Mouse (Mus musculus) left cerebral cortex, adult 6 months (tissue): ENCODE results near the gene 1700015G11Rik. TPM values are rescaled to one million over a fixed set of nuclear protein-coding genes. Genes with fewer than 3 reads are reported as not detected.

ENCODE experiments used
- long read RNA-seq, 2 experiments: library from polyadenylated mRNA; unstranded; transcript quantifications; one replicate each; pipeline ENCODE4 v2.0.0; 2019 to 2020
- polyA plus RNA-seq: library from polyadenylated mRNA; unstranded; fragments of <200 nt; fragmentation: Nextera tagmentation; gene quantifications from 2 replicates; pipeline ENCODE4 v1.2.3, GENCODE M21; 2021

1700015G11Rik gene
- polyA plus RNA-seq = not detected in 2 replicates
- long read RNA-seq, experiment 1 = 0 reads
- long read RNA-seq, experiment 2 = 0 reads

GRCm38 (mm10) chr7:52015628-52016027 is at the start of gene 1700015G11Rik:
TSS of gene 1700015G11Rik (minus strand) at chr7:52015728.

DNA sequence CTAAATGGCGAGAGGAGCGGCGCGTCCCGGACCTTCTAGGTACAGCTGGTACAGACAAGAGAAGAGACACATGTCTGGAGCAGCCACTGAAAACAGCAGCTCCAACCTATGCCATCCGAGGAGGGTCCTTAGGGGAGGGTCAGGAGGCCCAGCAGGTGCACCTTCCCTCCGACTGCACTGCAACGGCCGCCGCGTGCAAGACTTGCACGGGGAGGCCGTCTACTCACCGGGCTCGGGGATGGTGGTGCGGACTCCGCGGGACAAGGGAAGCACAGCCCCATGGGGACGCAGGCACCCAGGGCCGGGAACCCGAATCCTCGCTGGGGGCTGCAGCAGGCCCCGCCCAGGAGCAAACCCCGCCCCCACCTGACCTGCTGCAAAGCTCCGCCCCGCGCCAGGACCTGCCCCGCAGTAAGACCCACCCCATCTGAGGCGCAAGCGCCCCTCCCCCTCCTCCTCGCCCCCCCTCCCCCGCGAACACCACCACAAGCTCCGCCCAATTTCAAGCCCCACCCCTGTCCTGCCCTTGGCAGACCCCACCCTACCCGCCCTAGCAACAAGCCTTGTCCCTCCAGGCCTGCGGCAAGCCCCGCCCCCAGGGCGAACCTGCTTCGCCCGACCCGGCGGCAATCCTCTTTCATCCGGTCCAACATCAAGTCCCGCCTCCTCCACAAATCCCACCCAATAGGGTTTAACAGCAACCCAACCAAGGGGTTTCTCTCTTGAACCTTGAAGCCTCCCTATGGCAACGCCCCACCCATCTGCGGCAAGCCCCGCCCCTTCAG is 9.8 kb downstream of the 1700015G11Rik start, which contains the start of gene Svip:
Gene Svip, minus strand, starts transcription at position 508 of the 785 bp plus-strand sequence.

Other genes starting within 250 kb of the 1700015G11Rik start
- gene Gas2, start 153.7 kb downstream of the 1700015G11Rik start, polyA plus RNA-seq = 6.4 and 6.8 TPM in 2 replicates
- gene Fancf, start 153.5 kb downstream of the 1700015G11Rik start, polyA plus RNA-seq = 0.94 and 9.0 TPM in 2 replicates
- gene Svip, start 9.7 kb downstream of the 1700015G11Rik start, polyA plus RNA-seq = 39.4 and 44.6 TPM in 2 replicates